Mouse (Mus musculus): ENCODE data around the gene Acoxl. TPM values are rescaled to one million over a fixed set of nuclear protein-coding genes. Genes with fewer than 3 reads are reported as not detected.

Gene Acoxl
- polyA plus RNA-seq, 1 experiment from 2014 or later = 0.14 TPM

DNA sequence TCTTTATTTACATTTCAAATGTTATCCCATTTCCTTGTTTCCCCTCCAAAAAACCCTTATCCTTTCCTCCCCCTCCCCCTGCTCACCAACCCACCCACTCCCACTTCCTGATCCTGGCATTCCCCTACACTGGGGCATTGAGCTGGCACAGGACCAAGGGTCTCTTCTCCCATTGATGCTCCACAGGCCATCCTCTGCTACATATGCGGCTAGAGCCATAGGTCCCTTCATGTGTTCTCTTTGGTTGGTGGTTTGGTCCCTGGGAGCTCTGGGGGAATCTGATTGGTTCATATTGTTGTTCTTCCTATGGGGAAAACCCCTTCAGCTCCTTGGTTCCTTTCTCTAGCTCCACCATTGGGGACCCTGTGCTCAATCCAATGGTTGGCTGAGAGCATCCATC lies 145.3 kb downstream of the Acoxl start:
- H3K4me2 ChIP-seq (replicated peaks; ENCODE audit: low read depth, low read length) = no peak overlapping the region
- no peak overlapping the region for H3K4me3 ChIP-seq (ENCODE audit: low read depth, low read length)
- no peak overlapping the region for H3K27ac ChIP-seq (ENCODE audit: low read depth, low read length)
- no peaks in the 10 kb centered on the region for H3K4me1 ChIP-seq (replicated peaks; ENCODE audit: control insufficient read depth, insufficient read depth, low read length)
- ATAC-seq (ENCODE audit: low FRiP score) = no peak
- DNase-seq (ENCODE audit: low spot score) = no peak
- no peak overlapping the region for H3K9ac ChIP-seq (ENCODE audit: low read depth, low read length)
- no peaks in the 10 kb centered on the region for H3K27me3 ChIP-seq (ENCODE audit: control insufficient read depth, insufficient read depth, low read length)
- WGBS = 84% methylated on average over 1 of the region's 1 CpGs
- H3K36me3 ChIP-seq (ENCODE audit: control insufficient read depth, insufficient read depth, low read length) = no peaks in the 10 kb centered on the region
- no peaks in the 10 kb centered on the region for H3K9me3 ChIP-seq (ENCODE audit: control insufficient read depth, low read length)

DNA sequence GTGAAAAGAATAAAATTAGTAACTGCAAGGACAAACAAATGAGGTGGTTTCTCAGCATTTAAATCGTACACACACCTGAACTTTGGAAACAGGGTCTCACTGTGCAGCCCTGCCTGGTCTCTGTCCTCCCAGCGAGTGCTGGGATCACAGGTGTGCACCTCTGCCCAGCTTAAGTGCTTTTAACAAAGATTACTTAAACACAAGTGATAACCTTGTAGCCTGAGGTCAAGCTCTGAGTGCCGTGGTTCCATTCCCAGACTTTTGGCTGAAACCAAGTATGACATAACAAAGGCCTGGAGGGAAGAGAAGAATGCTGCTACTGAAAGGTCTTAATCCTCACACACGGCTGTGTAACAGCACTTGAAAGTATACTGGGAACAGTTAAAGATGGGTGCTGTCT lies 149.0 kb downstream of the Acoxl start:
- DNase-seq (ENCODE audit: low spot score) = no peak
- H3K9me3 ChIP-seq (ENCODE audit: control insufficient read depth, low read length) = no peaks in the 10 kb centered on the region
- no peak overlapping the region for H3K9ac ChIP-seq (ENCODE audit: low read depth, low read length)
- H3K4me1 ChIP-seq (replicated peaks; ENCODE audit: control insufficient read depth, insufficient read depth, low read length) = no peaks in the 10 kb centered on the region
- 63% methylated on average over 4 of the region's 4 CpGs for WGBS
- ATAC-seq (ENCODE audit: low FRiP score) = no peak
- H3K4me3 ChIP-seq (ENCODE audit: low read depth, low read length) = no peak overlapping the region
- H3K4me2 ChIP-seq (replicated peaks; ENCODE audit: low read depth, low read length) = no peak overlapping the region
- H3K27me3 ChIP-seq (ENCODE audit: control insufficient read depth, insufficient read depth, low read length) = no peaks in the 10 kb centered on the region
- no peak overlapping the region for H3K27ac ChIP-seq (ENCODE audit: low read depth, low read length)
- no peaks in the 10 kb centered on the region for H3K36me3 ChIP-seq (ENCODE audit: control insufficient read depth, insufficient read depth, low read length)

DNA sequence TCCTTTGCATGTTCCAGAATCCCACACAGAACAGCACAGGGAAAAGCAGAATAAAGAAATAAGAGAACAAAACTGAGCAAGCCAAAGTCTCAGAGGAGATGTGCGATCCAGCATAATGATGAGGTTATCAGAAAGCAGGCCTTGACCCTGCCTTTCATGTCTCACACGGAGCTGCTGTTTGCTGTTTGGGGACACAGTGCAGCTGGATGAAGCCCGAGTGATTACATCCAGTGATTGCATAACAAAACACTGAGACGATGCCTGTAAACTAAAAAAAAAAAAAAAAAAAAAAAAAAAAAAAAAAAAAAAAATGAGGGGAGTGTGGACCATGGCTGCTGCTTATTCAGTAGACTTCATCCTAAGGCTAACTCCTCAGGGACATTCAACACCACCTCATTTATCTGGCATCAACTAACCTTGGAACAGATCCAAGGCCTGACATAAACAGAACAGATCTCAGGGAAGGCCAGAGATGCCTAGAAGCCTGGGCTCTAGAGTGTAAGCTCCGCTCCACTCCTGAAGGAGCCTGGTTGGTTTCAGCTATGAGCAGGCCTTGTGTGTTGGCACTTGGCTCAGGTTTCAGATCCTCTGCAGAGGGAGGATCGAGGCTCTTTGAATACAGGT lies 152.3 kb downstream of the Acoxl start:
- Histone ChIP-seq H3K4me1 (replicated peaks; ENCODE audit: control insufficient read depth, insufficient read depth, low read length) (no peaks in the 10 kb centered on the region), H3K36me3 (ENCODE audit: control insufficient read depth, insufficient read depth, low read length) (no peaks in the 10 kb centered on the region), H3K9ac (ENCODE audit: low read depth, low read length) (no peak overlapping the region), H3K27me3 (ENCODE audit: control insufficient read depth, insufficient read depth, low read length) (no peaks in the 10 kb centered on the region), H3K27ac (ENCODE audit: low read depth, low read length) (no peak overlapping the region), H3K4me2 (replicated peaks; ENCODE audit: low read depth, low read length) (no peak overlapping the region), H3K9me3 (ENCODE audit: control insufficient read depth, low read length) (no peaks in the 10 kb centered on the region), H3K4me3 (ENCODE audit: low read depth, low read length) (no peak overlapping the region)
- DNase-seq (ENCODE audit: low spot score) (no peak), ATAC-seq (ENCODE audit: low FRiP score) (no peak)
- 56% methylated on average over 6 of the region's 6 CpGs for WGBS

DNA sequence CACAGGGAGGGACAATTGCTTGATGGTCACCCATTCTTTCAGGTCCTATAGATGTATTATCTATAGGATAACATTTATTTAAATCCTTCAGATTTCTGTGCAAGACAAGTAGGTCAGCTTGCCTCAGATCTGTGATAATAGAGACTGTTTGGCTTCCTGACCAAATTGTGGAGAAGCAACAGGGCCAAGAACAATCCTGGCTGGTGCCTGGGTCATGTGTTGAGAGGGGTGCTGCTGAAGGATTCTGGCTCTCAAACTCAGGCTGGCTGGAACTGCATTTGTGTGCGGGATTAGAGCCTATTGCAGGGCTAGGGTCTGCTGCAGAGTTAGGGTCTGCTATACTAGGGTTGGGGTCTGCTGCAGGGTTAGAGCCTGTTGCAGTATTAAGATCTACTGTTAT lies 153.0 kb downstream of the Acoxl start:
- Histone ChIP-seq H3K27ac (ENCODE audit: low read depth, low read length) (no peak overlapping the region), H3K9me3 (ENCODE audit: control insufficient read depth, low read length) (no peaks in the 10 kb centered on the region), H3K27me3 (ENCODE audit: control insufficient read depth, insufficient read depth, low read length) (no peaks in the 10 kb centered on the region), H3K36me3 (ENCODE audit: control insufficient read depth, insufficient read depth, low read length) (no peaks in the 10 kb centered on the region), H3K4me1 (replicated peaks; ENCODE audit: control insufficient read depth, insufficient read depth, low read length) (no peaks in the 10 kb centered on the region), H3K4me2 (replicated peaks; ENCODE audit: low read depth, low read length) (no peak overlapping the region), H3K9ac (ENCODE audit: low read depth, low read length) (no peak overlapping the region), H3K4me3 (ENCODE audit: low read depth, low read length) (no peak overlapping the region)
- 88% methylated on average over 1 of the region's 1 CpGs for WGBS
- ATAC-seq (ENCODE audit: low FRiP score) (no peak), DNase-seq (ENCODE audit: low spot score) (no peak)

DNA sequence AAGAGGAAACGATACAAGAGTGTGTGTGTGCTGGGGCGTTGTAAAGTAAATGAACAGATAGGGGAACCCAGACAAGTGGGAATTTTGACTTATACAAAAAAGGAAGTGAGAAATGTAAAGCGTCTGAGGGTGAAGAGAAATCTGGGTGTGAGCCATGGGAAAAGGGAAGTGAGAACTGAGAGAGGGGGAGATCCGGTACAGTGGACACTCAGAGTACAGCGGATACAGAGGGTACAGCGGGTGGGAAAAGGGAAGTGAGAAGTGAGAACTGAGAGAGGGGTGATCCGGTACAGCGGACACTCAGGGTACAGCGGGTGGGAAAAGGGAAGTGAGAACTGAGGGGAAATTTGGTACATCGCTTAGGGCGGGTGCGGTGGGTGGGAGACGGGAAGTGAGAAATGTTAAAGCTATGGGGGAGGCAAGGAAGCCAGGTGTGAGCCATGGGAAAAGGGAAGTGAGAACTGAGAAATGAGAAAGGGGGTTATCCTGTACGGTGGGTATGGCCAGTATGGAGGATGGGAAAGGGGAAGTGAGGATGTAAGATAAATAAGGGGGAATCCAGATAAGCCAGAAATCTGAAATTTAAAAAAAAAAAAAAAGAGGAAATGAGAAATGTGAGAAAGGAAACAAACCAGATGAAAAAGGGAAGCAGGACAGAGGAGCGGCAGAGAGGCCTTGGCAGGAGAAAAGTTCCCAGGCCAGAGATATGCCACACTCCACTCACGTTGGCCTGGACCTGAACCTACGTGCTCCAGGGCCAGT lies 170.2 kb downstream of the Acoxl start:
- Histone ChIP-seq H3K9me3 (ENCODE audit: control insufficient read depth, low read length) (no peaks in the 10 kb centered on the region), H3K4me3 (ENCODE audit: low read depth, low read length) (no peak overlapping the region), H3K4me1 (replicated peaks; ENCODE audit: control insufficient read depth, insufficient read depth, low read length) (no peaks in the 10 kb centered on the region), H3K27me3 (ENCODE audit: control insufficient read depth, insufficient read depth, low read length) (no peaks in the 10 kb centered on the region), H3K27ac (ENCODE audit: low read depth, low read length) (no peak overlapping the region), H3K4me2 (replicated peaks; ENCODE audit: low read depth, low read length) (no peak overlapping the region), H3K36me3 (ENCODE audit: control insufficient read depth, insufficient read depth, low read length) (no peaks in the 10 kb centered on the region), H3K9ac (ENCODE audit: low read depth, low read length) (no peak overlapping the region)
- DNase-seq (ENCODE audit: low spot score) (no peak), ATAC-seq (ENCODE audit: low FRiP score) (no peak)
- WGBS = 89% methylated on average over 17 of the region's 17 CpGs

DNA sequence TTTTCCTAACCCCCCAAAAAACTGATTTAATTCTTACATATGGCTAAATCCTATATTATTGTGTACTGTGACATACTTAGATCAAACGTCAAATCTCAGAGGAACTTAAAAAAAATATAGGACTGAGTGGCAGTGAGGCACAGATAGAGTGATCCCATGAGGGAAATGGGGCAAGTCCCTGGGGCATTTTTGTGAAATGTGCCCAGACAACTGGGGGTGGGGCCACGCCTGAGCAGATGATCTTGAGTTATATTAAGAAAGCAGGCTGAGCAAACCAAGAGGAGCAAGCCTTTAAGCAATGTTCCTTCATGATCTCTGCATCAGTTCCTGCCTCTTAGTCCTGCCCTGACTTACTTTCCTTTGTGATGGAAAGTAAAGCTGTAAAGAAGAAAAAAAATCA lies 175.9 kb downstream of the Acoxl start:
- Histone ChIP-seq H3K4me1 (replicated peaks; ENCODE audit: control insufficient read depth, insufficient read depth, low read length) (no peaks in the 10 kb centered on the region), H3K36me3 (ENCODE audit: control insufficient read depth, insufficient read depth, low read length) (no peaks in the 10 kb centered on the region), H3K4me3 (ENCODE audit: low read depth, low read length) (no peak overlapping the region), H3K4me2 (replicated peaks; ENCODE audit: low read depth, low read length) (no peak overlapping the region), H3K9ac (ENCODE audit: low read depth, low read length) (no peak overlapping the region), H3K27me3 (ENCODE audit: control insufficient read depth, insufficient read depth, low read length) (no peaks in the 10 kb centered on the region), H3K27ac (ENCODE audit: low read depth, low read length) (no peak overlapping the region), H3K9me3 (ENCODE audit: control insufficient read depth, low read length) (no peaks in the 10 kb centered on the region)
- ATAC-seq (ENCODE audit: low FRiP score) (no peak), DNase-seq (ENCODE audit: low spot score) (no peak)
- WGBS = 81% methylated on average over 2 of the region's 2 CpGs

DNA sequence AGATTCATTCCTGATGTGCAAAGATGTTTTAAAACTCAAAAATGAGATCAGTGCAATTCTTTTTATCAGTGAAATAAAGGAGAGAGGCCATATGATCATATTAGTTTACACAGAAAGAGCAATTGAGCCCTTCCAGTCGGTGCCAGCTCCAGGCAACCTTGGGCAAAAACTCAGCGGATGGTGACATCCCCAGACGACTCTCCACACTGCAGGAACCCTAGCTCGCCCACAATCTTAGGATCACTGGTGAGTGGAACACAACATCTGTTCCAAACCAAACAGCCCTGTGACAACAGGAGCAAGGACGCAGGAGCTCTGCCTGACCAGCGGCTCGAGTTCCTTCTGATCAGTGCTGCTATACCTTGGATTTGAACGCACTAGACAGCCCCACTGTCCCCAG lies 176.9 kb downstream of the Acoxl start:
- Histone ChIP-seq H3K27me3 (ENCODE audit: control insufficient read depth, insufficient read depth, low read length) (no peaks in the 10 kb centered on the region), H3K36me3 (ENCODE audit: control insufficient read depth, insufficient read depth, low read length) (no peaks in the 10 kb centered on the region), H3K9me3 (ENCODE audit: control insufficient read depth, low read length) (no peaks in the 10 kb centered on the region), H3K4me1 (replicated peaks; ENCODE audit: control insufficient read depth, insufficient read depth, low read length) (no peaks in the 10 kb centered on the region), H3K9ac (ENCODE audit: low read depth, low read length) (no peak overlapping the region), H3K4me2 (replicated peaks; ENCODE audit: low read depth, low read length) (no peak overlapping the region), H3K4me3 (ENCODE audit: low read depth, low read length) (no peak overlapping the region), H3K27ac (ENCODE audit: low read depth, low read length) (no peak overlapping the region)
- no peak for DNase-seq (ENCODE audit: low spot score)
- no peak for ATAC-seq (ENCODE audit: low FRiP score)
- WGBS = 87% methylated on average over 8 of the region's 8 CpGs

- no peak for ATAC-seq (ENCODE audit: low FRiP score)
- H3K9me3 ChIP-seq (ENCODE audit: control insufficient read depth, low read length) = no peaks in the 10 kb centered on the region
Observed at GRCm38 (mm10) chr2:128020039-128020907, 181.6 kb downstream of the Acoxl start.

More at GRCm38 (mm10) chr2:128020039-128020907, 181.6 kb downstream of the Acoxl start:
- no peak for DNase-seq (ENCODE audit: low spot score)
- no peaks in the 10 kb centered on the region for H3K27me3 ChIP-seq (ENCODE audit: control insufficient read depth, insufficient read depth, low read length)
- H3K9ac ChIP-seq (ENCODE audit: low read depth, low read length) = no peak overlapping the region
- no peak overlapping the region for H3K4me3 ChIP-seq (ENCODE audit: low read depth, low read length)
- no peak overlapping the region for H3K4me2 ChIP-seq (replicated peaks; ENCODE audit: low read depth, low read length)
- no peaks in the 10 kb centered on the region for H3K36me3 ChIP-seq (ENCODE audit: control insufficient read depth, insufficient read depth, low read length)
- WGBS = 45% methylated on average over 7 of the region's 7 CpGs
- H3K27ac ChIP-seq (ENCODE audit: low read depth, low read length) = no peak overlapping the region
- H3K4me1 ChIP-seq (replicated peaks; ENCODE audit: control insufficient read depth, insufficient read depth, low read length) = no peaks in the 10 kb centered on the region

Data from hindbrain, embryonic 11.5 days (tissue).